Mouse (Mus musculus): ENCODE results near the gene Cts6.
"Not testable (repeated sequence)": the region's sequence is repeated elsewhere in the genome, so short reads cannot be mapped to it uniquely, and the experiment has no call there.

The Cts6 gene

GRCm38 (mm10) chr13:61203310-61203709 is at the start of gene Cts6:
Cts6 (minus strand) TSS chr13:61203410.
- no peak for DNase-seq

GRCm38 (mm10) chr13:61241076-61241947 is 38.1 kb upstream of the Cts6 start:
- DNase-seq, result peak; percentile 57

GRCm38 (mm10) chr13:61185151-61185933 is 17.9 kb downstream of the Cts6 start:
- not testable (repeated sequence) for DNase-seq

GRCm38 (mm10) chr13:61164622-61165021 is 38.6 kb downstream of the Cts6 start:
- no peak for DNase-seq

- DNase-seq, result no peak
Measured at GRCm38 (mm10) chr13:61164156-61164555, 39.1 kb downstream of the Cts6 start, which contains the start of gene Ctsr. Ctsr (minus strand) TSS chr13:61164256.

All from thymus, postnatal 25 days (tissue).